Mouse (Mus musculus) bone marrow macrophage, adult 2 months (primary cell): Measurements from ENCODE around the gene Gprin2. TPM values are rescaled to one million over a fixed set of nuclear protein-coding genes. Genes with fewer than 3 reads are reported as not detected.

Source experiments
- H3K27ac ChIP-seq: 2 replicates; pipeline ENCODE4 v1.5.1; 2012; ENCODE audit warnings: low read depth, low read length; ENCODE audit not compliant: insufficient read depth
- H3K4me1 ChIP-seq: 2 replicates; pipeline ENCODE4 v1.6.1; 2012; ENCODE audit warnings: low read length; ENCODE audit not compliant: control insufficient read depth, insufficient read depth
- H3K4me3 ChIP-seq: 2 replicates; pipeline ENCODE4 v1.5.1; 2012; ENCODE audit warnings: mild to moderate bottlenecking, low read length, moderate library complexity; ENCODE audit not compliant: insufficient read depth
- CTCF ChIP-seq: IDR thresholded peaks from 2 replicates; pipeline ENCODE4 v1.5.1; 2012; ENCODE audit warnings: low read depth, mild to moderate bottlenecking, low read length, moderate library complexity
- POLR2A ChIP-seq: IDR thresholded peaks from 2 replicates; pipeline ENCODE4 v1.6.1; 2012; ENCODE audit warnings: mild to moderate bottlenecking, low read depth, low read length, borderline replicate concordance
- polyA plus RNA-seq: library from polyadenylated mRNA; stranded (reverse); fragments of >200 nt; gene quantifications from 2 replicates; pipeline ENCODE4 v1.2.4, GENCODE M21; 2012; ENCODE audit not compliant: missing spikeins, insufficient read depth, insufficient read length

Gene Gprin2
- polyA plus RNA-seq, 1 experiment: not detected

DNA sequence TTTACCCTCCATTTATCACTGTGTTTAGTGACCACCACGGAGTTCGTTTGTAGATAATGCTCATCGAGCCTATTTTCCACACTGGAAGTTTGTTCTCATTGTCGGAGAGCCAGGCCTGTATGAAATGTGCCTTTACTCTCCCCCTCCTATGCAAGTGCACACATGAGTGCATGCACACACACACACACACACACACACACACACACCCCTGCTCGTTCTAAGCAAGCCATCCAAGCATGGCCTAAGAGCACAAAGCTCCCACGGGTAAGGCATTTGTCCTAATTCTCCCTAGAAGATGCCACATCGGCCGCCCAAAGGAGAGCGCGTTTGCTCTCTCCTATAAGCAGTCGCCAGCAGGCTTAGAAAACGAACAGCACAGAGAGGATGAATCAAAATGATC is 45.7 kb downstream of the Gprin2 start:
- Histone ChIP-seq H3K4me1 (no peaks in the 10 kb centered on the region), H3K4me3 (no peak overlapping the region), H3K27ac (no peak overlapping the region)
- TF ChIP-seq POLR2A (no peak), CTCF (no peak)

DNA sequence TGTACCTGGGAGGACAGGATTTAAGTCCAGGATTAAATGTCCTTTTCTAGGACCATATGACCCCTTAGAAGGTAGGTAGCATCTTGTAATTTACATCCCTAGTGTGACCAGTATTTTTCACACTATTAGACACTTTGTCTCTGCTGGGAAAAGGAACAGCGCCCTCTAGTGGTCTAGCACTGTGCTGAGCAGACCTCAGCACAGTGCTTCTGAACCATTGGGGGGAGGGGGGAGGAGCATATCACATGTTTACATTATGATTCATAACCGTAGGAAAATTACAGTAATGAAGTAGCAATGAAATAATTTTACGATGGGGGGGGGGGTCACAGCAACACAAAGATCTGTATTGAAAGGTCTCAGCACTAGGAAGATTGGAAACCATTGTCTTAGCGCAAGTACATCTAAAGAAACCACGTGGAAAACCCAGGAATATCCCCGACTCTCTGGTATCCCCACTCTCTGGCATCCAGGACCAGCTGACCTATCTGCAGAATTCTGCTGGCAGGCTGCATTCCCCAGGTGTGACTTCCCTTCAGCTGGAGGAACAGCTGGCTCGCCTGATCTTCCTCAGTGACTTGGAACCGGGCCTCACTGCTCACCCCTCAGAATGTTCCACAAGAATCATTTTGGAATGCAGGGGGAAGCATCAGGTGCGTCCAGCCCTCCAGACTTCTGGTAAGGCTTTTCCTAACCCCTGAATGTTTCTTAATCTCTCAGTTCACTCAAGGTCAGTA is 46.7 kb downstream of the Gprin2 start:
- Histone ChIP-seq H3K4me1 (no peaks in the 10 kb centered on the region), H3K4me3 (no peak overlapping the region)
- peak; percentile 82 for TF ChIP-seq CTCF
- TF ChIP-seq POLR2A: no peak

DNA sequence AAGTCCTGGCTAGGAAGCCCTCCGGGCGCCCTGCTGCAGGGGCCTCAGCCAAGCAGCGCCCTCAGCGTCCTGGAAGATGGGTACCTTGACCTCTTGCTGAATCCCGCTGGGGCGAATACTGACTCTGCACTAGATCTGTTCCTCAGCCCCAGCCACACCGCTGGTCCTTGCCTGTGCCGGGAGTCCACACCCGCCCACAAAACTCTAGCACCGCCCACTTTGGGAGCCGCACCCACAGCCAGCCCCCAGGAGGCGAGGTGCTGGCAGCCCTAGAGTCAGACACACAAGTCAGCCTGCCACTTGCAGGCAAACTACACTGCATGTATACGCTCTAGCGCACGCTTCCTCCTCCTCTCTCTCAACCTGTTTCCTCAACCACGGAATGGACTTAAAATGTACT is 49.1 kb downstream of the Gprin2 start, which contains the start of gene Npy4r:
TSS of gene Npy4r (minus strand) at position 148 of the 400 bp plus-strand sequence.
- Histone ChIP-seq H3K27ac (no peak within 1 kb of the TSS), H3K4me3 (no peak within 1 kb of the TSS), H3K4me1 (no peaks in the 10 kb centered on the region)
- no peak for TF ChIP-seq POLR2A
- TF ChIP-seq CTCF: no peak

More for the DNA sequence above, 46.7 kb downstream of the Gprin2 start:
- no peak overlapping the region for H3K27ac ChIP-seq

GRCm38 (mm10) chr14:34142915-34143314 is 58.5 kb downstream of the Gprin2 start:
- TF ChIP-seq CTCF: no peak
- TF ChIP-seq POLR2A: no peak
- Histone ChIP-seq H3K27ac (no peak overlapping the region), H3K4me1 (no peaks in the 10 kb centered on the region), H3K4me3 (no peak overlapping the region)

- no peaks in the 10 kb centered on the region for H3K4me1 ChIP-seq
- TF ChIP-seq CTCF: no peak
- TF ChIP-seq POLR2A: no peak
- H3K4me3 ChIP-seq: no peak overlapping the region
- no peak overlapping the region for H3K27ac ChIP-seq
Observed at GRCm38 (mm10) chr14:34142316-34142715, 59.1 kb downstream of the Gprin2 start.

DNA sequence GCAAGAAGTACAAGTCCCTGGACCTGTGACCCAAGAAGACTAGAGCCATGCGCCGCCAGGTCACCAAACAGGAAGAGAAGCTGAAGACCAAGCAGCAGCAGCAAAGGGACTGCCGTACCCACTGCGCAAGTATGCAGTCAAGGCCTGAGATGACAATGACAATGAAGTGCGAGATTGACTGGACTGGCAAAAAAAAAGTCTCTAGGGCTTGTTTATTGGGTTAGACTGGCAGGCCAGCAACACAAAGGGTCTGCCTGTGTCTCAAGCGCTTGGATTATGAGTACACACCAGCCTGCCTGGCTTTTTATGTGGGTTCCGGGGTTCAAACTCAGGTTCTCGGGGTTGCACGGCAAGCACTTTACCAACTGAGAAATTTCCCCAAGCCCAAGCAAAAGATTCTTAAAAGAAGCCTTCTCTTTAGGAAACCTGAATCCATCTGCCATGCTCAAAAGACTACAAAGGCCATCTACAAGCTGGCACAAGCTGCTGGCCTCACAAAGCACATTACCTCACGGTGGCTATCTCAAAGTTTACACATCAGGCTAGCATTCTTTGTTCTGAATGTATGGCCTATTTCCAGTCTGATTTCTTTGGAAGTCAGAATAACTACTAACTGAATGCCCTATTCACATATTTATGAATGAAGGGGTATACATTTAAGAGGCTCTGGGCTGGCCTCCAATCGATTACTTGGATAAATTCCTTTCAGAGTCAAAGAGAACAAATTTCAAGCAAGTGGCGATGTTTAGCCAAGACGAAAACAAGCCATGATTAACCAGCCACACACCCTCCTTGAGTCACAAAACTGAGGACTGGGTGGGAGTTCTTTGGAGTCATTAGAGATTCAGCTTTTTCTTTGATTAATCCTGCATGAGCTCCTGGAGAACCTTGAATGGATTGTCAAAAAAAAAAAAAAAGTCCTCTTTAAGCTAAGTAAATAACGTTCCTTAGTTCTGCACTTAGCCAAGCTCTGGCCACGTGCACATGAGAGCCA is 61.5 kb downstream of the Gprin2 start:
- no peaks in the 10 kb centered on the region for H3K4me1 ChIP-seq

More for the DNA sequence above, 61.5 kb downstream of the Gprin2 start:
- TF ChIP-seq POLR2A (no peak), CTCF (no peak)
- Histone ChIP-seq H3K4me3 (no peak overlapping the region), H3K27ac (no peak overlapping the region)

Other genes with a start within 250 kb of the Gprin2 start
- gene Rbp3, start 247.7 kb downstream of the Gprin2 start, polyA plus RNA-seq: not detected in 2 replicates
- gene Zfp488, start 222.9 kb downstream of the Gprin2 start, polyA plus RNA-seq: not detected in 2 replicates
- gene Gm30083, start 186.5 kb downstream of the Gprin2 start, polyA plus RNA-seq: not detected in 2 replicates
- not detected in 2 replicates for gene Gm5460, start 184.9 kb downstream of the Gprin2 start, polyA plus RNA-seq
- gene Antxrl, start 148.9 kb downstream of the Gprin2 start, polyA plus RNA-seq: not detected in 2 replicates
- gene Anxa8, start 115.7 kb downstream of the Gprin2 start, polyA plus RNA-seq: not detected in 2 replicates
- not detected in 2 replicates for gene A630023A22Rik, start 98.9 kb downstream of the Gprin2 start, polyA plus RNA-seq
- not detected in 2 replicates for gene Npy4r, start 49.2 kb downstream of the Gprin2 start, polyA plus RNA-seq
- gene Syt15, start 17.9 kb upstream of the Gprin2 start, polyA plus RNA-seq: not detected in 2 replicates
- gene Shld2, start 108.8 kb upstream of the Gprin2 start, polyA plus RNA-seq: 5.0 and 7.1 TPM in 2 replicates
- 181 and 197 TPM in 2 replicates for gene Glud1, start 109.1 kb upstream of the Gprin2 start, polyA plus RNA-seq
- gene Fam25c, start 153.8 kb upstream of the Gprin2 start, polyA plus RNA-seq: not detected in 2 replicates
- not detected in 2 replicates for gene Sncg, start 173.1 kb upstream of the Gprin2 start, polyA plus RNA-seq
- gene Mmrn2, start 173.8 kb upstream of the Gprin2 start, polyA plus RNA-seq: not detected in 2 replicates